Mouse (Mus musculus) cortical plate, adult 2 months (tissue): Measurements from ENCODE around the gene Gucy1b2.

ENCODE experiments used
- CTCF ChIP-seq: fragments of 200-500 bp; IDR thresholded peaks from 2 replicates; pipeline ENCODE4 v1.5.1; 2011; ENCODE audit warnings: mild to moderate bottlenecking, control low read depth, low read length; ENCODE audit not compliant: insufficient read depth; ENCODE audit errors: extremely low read depth
- POLR2A ChIP-seq: fragments of 200-500 bp; IDR thresholded peaks from 2 replicates; pipeline ENCODE4 v1.6.1; 2011; ENCODE audit warnings: mild to moderate bottlenecking, low read length, control low read depth; ENCODE audit not compliant: insufficient read depth; ENCODE audit errors: extremely low read depth

GRCm38 (mm10) chr14:62425277-62425691 is 30.8 kb downstream of the Gucy1b2 start:
- TF ChIP-seq POLR2A (no peak), CTCF (no peak)
